Mouse (Mus musculus) lung, adult 2 months (tissue): Measurements from ENCODE around the gene Gm2237.
"Not testable (repeated sequence)": the region's sequence is repeated elsewhere in the genome, so short reads cannot be mapped to it uniquely, and the experiment has no call there.

Experiments
- CTCF ChIP-seq: fragments of 200-500 bp; IDR thresholded peaks from 2 replicates; pipeline ENCODE4 v1.5.1; 2011; ENCODE audit warnings: mild to moderate bottlenecking, low read length, control low read depth; ENCODE audit not compliant: insufficient read depth
- POLR2A ChIP-seq: fragments of 200-500 bp; IDR thresholded peaks from 2 replicates; pipeline ENCODE4 v1.6.1; 2011; ENCODE audit warnings: low read depth, mild to moderate bottlenecking, control low read depth, low read length, borderline replicate concordance; ENCODE audit errors: extremely low read depth

- not testable (repeated sequence) for TF ChIP-seq CTCF, POLR2A
These were observed 17.5 kb upstream of the Gm2237 start, which contains the start of gene Gm5458 for GRCm38 (mm10) chr14:19602481-19602880.
